Mouse (Mus musculus) B cell, adult 2 months (primary cell): ENCODE measurements around the gene Ppat.
"Not testable (repeated sequence)": the region's sequence is repeated elsewhere in the genome, so short reads cannot be mapped to it uniquely, and the experiment has no call there.

Experiments
- DNase-seq, 2 experiments: peaks; one replicate each; pipeline ENCODE4 v3.0.0; 2022

Ppat gene

GRCm38 (mm10) chr5:76951106-76952027 is at the start of gene Ppat, which contains the start of gene Paics:
TSS of gene Ppat (minus strand) at chr5:76951578.
TSS of gene Paics (plus strand) at chr5:76951307.
- DNase-seq, result peak; percentile 98

GRCm38 (mm10) chr5:76998416-76998815 is 47.0 kb upstream of the Ppat start:
- no peak for DNase-seq

- DNase-seq, result no peak
These were observed 41.9 kb upstream of the Ppat start for GRCm38 (mm10) chr5:76993174-76993814.

GRCm38 (mm10) chr5:76990789-76991188 is 39.4 kb upstream of the Ppat start:
- no peak for DNase-seq

- no peak for DNase-seq
These were observed 32.6 kb upstream of the Ppat start for GRCm38 (mm10) chr5:76984015-76984414.

GRCm38 (mm10) chr5:76975736-76976135 is 24.4 kb upstream of the Ppat start:
- no peak for DNase-seq

- peak; percentile 84 to 86 for DNase-seq
These were observed 23.3 kb upstream of the Ppat start, which contains the start of gene Srp72 for GRCm38 (mm10) chr5:76974554-76975285. TSS of gene Srp72 (plus strand) at chr5:76974683.

- no peak for DNase-seq
These were observed 22.8 kb upstream of the Ppat start for GRCm38 (mm10) chr5:76974207-76974553.

- peak; percentile 6 to 9 for DNase-seq
These were observed 22.1 kb upstream of the Ppat start for GRCm38 (mm10) chr5:76973488-76973887.

- not testable (repeated sequence) for DNase-seq
These were observed 19.7 kb upstream of the Ppat start for GRCm38 (mm10) chr5:76971115-76971514.

- DNase-seq, result peak in 1 of 2 experiments; percentile 7
These were observed 17.9 kb upstream of the Ppat start for GRCm38 (mm10) chr5:76969250-76969649.

- no peak for DNase-seq
These were observed 13.3 kb upstream of the Ppat start for GRCm38 (mm10) chr5:76964651-76965050.

- no peak for DNase-seq
These were observed 11.2 kb upstream of the Ppat start for GRCm38 (mm10) chr5:76962545-76962944.

GRCm38 (mm10) chr5:76959587-76959986 is 8.2 kb upstream of the Ppat start:
- no peak for DNase-seq

- peak; percentile 17 to 24 for DNase-seq
These were observed 6.6 kb upstream of the Ppat start for GRCm38 (mm10) chr5:76957954-76958353.

GRCm38 (mm10) chr5:76955474-76955873 is 4.1 kb upstream of the Ppat start:
- no peak for DNase-seq

- DNase-seq, result peak in 1 of 2 experiments; percentile 13
These were observed 3.0 kb upstream of the Ppat start for GRCm38 (mm10) chr5:76954271-76954900.

GRCm38 (mm10) chr5:76953794-76954193 is 2.4 kb upstream of the Ppat start:
- DNase-seq, result no peak

GRCm38 (mm10) chr5:76952112-76953040 is 998 bp upstream of the Ppat start:
- DNase-seq, result no peak

- peak in 1 of 2 experiments; percentile 3 for DNase-seq
These were observed 854 bp downstream of the Ppat start for GRCm38 (mm10) chr5:76950343-76951105.

GRCm38 (mm10) chr5:76947758-76948157 is 3.6 kb downstream of the Ppat start:
- DNase-seq, result no peak
